Mouse (Mus musculus) gastrocnemius, postnatal 14 days (tissue): ENCODE results near the gene Olfr1463. TPM values are rescaled to one million over a fixed set of nuclear protein-coding genes. Genes with fewer than 3 reads are reported as not detected.

Experiments
- DNase-seq: peaks from one replicate; pipeline ENCODE4 v3.0.0; 2021; ENCODE audit warnings: mixed read lengths
- intact Hi-C: fragments of 180-260 bp; cut with DNase I; formaldehyde crosslinking; loops from one replicate; pipeline ENCODE4 v1.15.1; 2025; ENCODE audit warnings: low total_unique reads
- long read RNA-seq, 2 experiments: library from polyadenylated mRNA; stranded (forward); transcript quantifications; one replicate each; pipeline ENCODE4 v2.0.0; 2021
- total RNA-seq, 2 experiments: library from RNA; stranded (reverse); gene quantifications; 2 replicates each; pipeline ENCODE4 v1.2.3; 2021

Gene Olfr1463
- total RNA-seq, result not detected
- long read RNA-seq, experiment 1, result 0 reads
- long read RNA-seq, experiment 2, result 0 reads

- intact Hi-C loops, result no loop called here
- DNase-seq, result no peak
Measured at GRCm38 (mm10) chr19:13231028-13231427, at the start of gene Olfr1463. TSS of gene Olfr1463 (plus strand) at chr19:13231328.

- intact Hi-C loops, result no loop called here
- no peak for DNase-seq
Measured at GRCm38 (mm10) chr19:13185434-13185833, 45.7 kb upstream of the Olfr1463 start, which contains the start of gene Olfr1462. TSS of gene Olfr1462 (plus strand) at chr19:13185734.

- intact Hi-C loops, result no loop called here
- peak; percentile 2 for DNase-seq
Measured at GRCm38 (mm10) chr19:13221666-13222065, 9.5 kb upstream of the Olfr1463 start.

Other genes with a start within 250 kb of the Olfr1463 start
- gene Olfr1451, start 236.3 kb upstream of the Olfr1463 start, total RNA-seq, result not detected
- gene Olfr1453, start 203.0 kb upstream of the Olfr1463 start, total RNA-seq, result not detected
- not detected for gene Olfr1454, start 170.7 kb upstream of the Olfr1463 start, total RNA-seq
- gene Olfr1457, start 133.4 kb upstream of the Olfr1463 start, total RNA-seq, result not detected
- gene Olfr1458, start 124.6 kb upstream of the Olfr1463 start, total RNA-seq, result not detected
- under 1 TPM in 1 of 2 experiments, not detected in 1; 0.02 TPM for gene Olfr1459, start 81.8 kb upstream of the Olfr1463 start, total RNA-seq
- not detected for gene Olfr1461, start 68.3 kb upstream of the Olfr1463 start, total RNA-seq
- not detected for gene Olfr1462, start 45.6 kb upstream of the Olfr1463 start, total RNA-seq
- gene Olfr1465, start 84.2 kb downstream of the Olfr1463 start, total RNA-seq, result not detected
- not detected for gene Olfr1466, start 107.5 kb downstream of the Olfr1463 start, total RNA-seq
- gene Olfr1467, start 130.9 kb downstream of the Olfr1463 start, total RNA-seq, result not detected
- gene Olfr1469, start 176.5 kb downstream of the Olfr1463 start, total RNA-seq, result not detected
- not detected for gene Olfr1471, start 212.1 kb downstream of the Olfr1463 start, total RNA-seq
- gene Olfr1472, start 224.8 kb downstream of the Olfr1463 start, total RNA-seq, result not detected
- gene Olfr1474, start 238.2 kb downstream of the Olfr1463 start, total RNA-seq, result not detected
- gene Olfr1475, start 248.9 kb downstream of the Olfr1463 start, total RNA-seq, result not detected